Mouse (Mus musculus) embryo, embryonic 10 days (tissue): ENCODE measurements around the gene Uqcc3.
"Not testable (repeated sequence)": the region's sequence is repeated elsewhere in the genome, so short reads cannot be mapped to it uniquely, and the experiment has no call there.

Source experiments
- DNase-seq: peaks from one replicate; pipeline ENCODE4 v3.0.0-alpha.2; 2015; ENCODE audit warnings: low spot score

Uqcc3 gene

GRCm38 (mm10) chr19:8880311-8881033 is at the start of gene Uqcc3:
Gene Uqcc3 (minus strand): TSS chr19:8880923.
- DNase-seq = peak; percentile 91

- DNase-seq = peak; percentile 25
These were observed 49.4 kb upstream of the Uqcc3 start for GRCm38 (mm10) chr19:8930117-8930516.

- DNase-seq = peak; percentile 90
These were observed 48.7 kb upstream of the Uqcc3 start, which contains the start of the genes Rom1 and Eml3 for GRCm38 (mm10) chr19:8929224-8930088. Gene Rom1 (minus strand): TSS chr19:8929356. Gene Eml3 (plus strand): TSS chr19:8929552.

GRCm38 (mm10) chr19:8928689-8929223 is 48.0 kb upstream of the Uqcc3 start:
- no peak for DNase-seq

- no peak for DNase-seq
These were observed 47.3 kb upstream of the Uqcc3 start for GRCm38 (mm10) chr19:8927891-8928525.

GRCm38 (mm10) chr19:8926766-8927165 is 46.0 kb upstream of the Uqcc3 start:
- no peak for DNase-seq

- no peak for DNase-seq
These were observed 41.0 kb upstream of the Uqcc3 start for GRCm38 (mm10) chr19:8921741-8922140.

- DNase-seq = peak; percentile 79
These were observed 40.1 kb upstream of the Uqcc3 start for GRCm38 (mm10) chr19:8920836-8921291.

GRCm38 (mm10) chr19:8920073-8920736 is 39.5 kb upstream of the Uqcc3 start, which contains the start of gene B3gat3:
Gene B3gat3 (plus strand): TSS chr19:8920374.
- peak; percentile 99 for DNase-seq

- no peak for DNase-seq
These were observed 39.0 kb upstream of the Uqcc3 start for GRCm38 (mm10) chr19:8919684-8920072.

- no peak for DNase-seq
These were observed 38.3 kb upstream of the Uqcc3 start for GRCm38 (mm10) chr19:8919000-8919399.

GRCm38 (mm10) chr19:8914212-8914611 is 33.5 kb upstream of the Uqcc3 start:
- DNase-seq = no peak

GRCm38 (mm10) chr19:8911810-8912209 is 31.1 kb upstream of the Uqcc3 start:
- no peak for DNase-seq

GRCm38 (mm10) chr19:8908531-8908930 is 27.8 kb upstream of the Uqcc3 start:
- DNase-seq = no peak

- DNase-seq = no peak
These were observed 22.7 kb upstream of the Uqcc3 start for GRCm38 (mm10) chr19:8903412-8903811.

- no peak for DNase-seq
These were observed 18.4 kb upstream of the Uqcc3 start for GRCm38 (mm10) chr19:8899079-8899478.

- no peak for DNase-seq
These were observed 17.9 kb upstream of the Uqcc3 start for GRCm38 (mm10) chr19:8898576-8898975.

GRCm38 (mm10) chr19:8897865-8898495 is 17.3 kb upstream of the Uqcc3 start, which contains the start of gene Ganab:
Gene Ganab (plus strand): TSS chr19:8898071.
- DNase-seq = peak; percentile 99

- DNase-seq = peak; percentile 41
These were observed 16.6 kb upstream of the Uqcc3 start for GRCm38 (mm10) chr19:8897211-8897864.

GRCm38 (mm10) chr19:8896231-8896630 is 15.5 kb upstream of the Uqcc3 start:
- not testable (repeated sequence) for DNase-seq
